Mouse (Mus musculus) neural tube, embryonic 15.5 days (tissue): ENCODE measurements at regions not wholly inside any gene's neighbourhood (a gene's known extent, or its start where the extent isn't known, plus 50 kb on each side); places are given as distances from the start of the nearest gene placed in this dataset.

Experiments used
- ATAC-seq: fragments of 200-750 bp; cut with Nextera tagmentation; 2 replicates; pipeline ENCODE4 v1.8.0; 2017; ENCODE audit warnings: mild to moderate bottlenecking, moderate TSS enrichment, moderate library complexity; ENCODE audit not compliant: low FRiP score
- H3K27ac ChIP-seq: fragments of 300-500 bp; sonication (generic); replicated peaks from 2 replicates; pipeline ENCODE4 v1.5.1; 2015; ENCODE audit warnings: mild to moderate bottlenecking, inconsistent platforms
- H3K27me3 ChIP-seq: fragments of 300-500 bp; sonication (generic); replicated peaks from 2 replicates; pipeline ENCODE4 v1.6.1; 2015; ENCODE audit warnings: inconsistent platforms
- H3K36me3 ChIP-seq: fragments of 300-500 bp; sonication (generic); 2 replicates; pipeline ENCODE4 v1.6.1; 2015; ENCODE audit warnings: inconsistent platforms
- H3K4me1 ChIP-seq: fragments of 300-500 bp; sonication (generic); 2 replicates; pipeline ENCODE4 v1.6.1; 2015; ENCODE audit warnings: inconsistent platforms
- H3K4me2 ChIP-seq: fragments of 300-500 bp; sonication (generic); 2 replicates; pipeline ENCODE4 v1.6.1; 2015; ENCODE audit warnings: inconsistent platforms, mild to moderate bottlenecking, moderate library complexity
- H3K4me3 ChIP-seq: fragments of 300-500 bp; sonication (generic); replicated peaks from 2 replicates; pipeline ENCODE4 v1.5.1; 2015; ENCODE audit warnings: mild to moderate bottlenecking, inconsistent platforms
- H3K9ac ChIP-seq: fragments of 300-500 bp; sonication (generic); replicated peaks from 2 replicates; pipeline ENCODE4 v1.6.1; 2015; ENCODE audit warnings: mild to moderate bottlenecking, inconsistent platforms
- H3K9me3 ChIP-seq: fragments of 300-500 bp; sonication (generic); replicated peaks from 2 replicates; pipeline ENCODE4 v1.6.1; 2016; ENCODE audit warnings: inconsistent platforms
- WGBS: fragments of 180-500 bp; shearing (Covaris S2); methylation state at CpG from one replicate; pipeline ENCODE4 v1.1.7; 2015; ENCODE audit warnings: mixed read lengths; 5-methylcytosine and 5-hydroxymethylcytosine counted together

DNA sequence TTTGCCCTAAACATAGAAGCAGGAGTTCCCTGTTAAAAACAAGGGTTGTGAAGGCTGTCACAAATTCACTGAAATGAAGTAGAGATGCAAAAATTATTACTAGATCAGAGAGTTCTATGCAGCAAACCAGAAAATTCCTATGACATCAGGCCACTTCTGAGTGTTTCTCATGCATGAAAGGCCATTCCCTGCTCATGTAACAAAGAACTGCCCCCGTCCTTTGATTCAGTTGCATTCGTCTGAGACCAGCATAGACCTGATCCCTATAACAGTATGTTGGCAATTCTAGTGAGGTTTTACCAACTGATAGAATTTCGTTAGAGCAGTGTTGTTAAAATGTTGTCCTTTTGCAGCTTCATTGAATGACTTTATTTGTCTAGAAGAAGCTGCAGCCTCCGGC, 207.1 kb downstream of the Csl start:
- no peaks in the 10 kb centered on the region for H3K9me3 ChIP-seq
- H3K27ac ChIP-seq, result no peak overlapping the region
- H3K9ac ChIP-seq, result no peak overlapping the region
- peaks cover 2% of the 10 kb centered on the region; the same call in 1 of the 2 replicates for H3K4me1 ChIP-seq
- no peaks in the 10 kb centered on the region for H3K36me3 ChIP-seq
- no peak overlapping the region for H3K4me2 ChIP-seq
- WGBS, result 86% methylated on average over 4 of the region's 4 CpGs
- no peaks in the 10 kb centered on the region for H3K27me3 ChIP-seq
- ATAC-seq, result no peak
- no peak overlapping the region for H3K4me3 ChIP-seq

- peaks cover 2% of the 10 kb centered on the region; the same call in 1 of the 2 replicates for H3K4me1 ChIP-seq
- no peak for ATAC-seq
- 86% methylated on average over 12 of the region's 12 CpGs for WGBS
Measured at GRCm38 (mm10) chr10:99552836-99553540, 206.5 kb downstream of the Csl start.

DNA sequence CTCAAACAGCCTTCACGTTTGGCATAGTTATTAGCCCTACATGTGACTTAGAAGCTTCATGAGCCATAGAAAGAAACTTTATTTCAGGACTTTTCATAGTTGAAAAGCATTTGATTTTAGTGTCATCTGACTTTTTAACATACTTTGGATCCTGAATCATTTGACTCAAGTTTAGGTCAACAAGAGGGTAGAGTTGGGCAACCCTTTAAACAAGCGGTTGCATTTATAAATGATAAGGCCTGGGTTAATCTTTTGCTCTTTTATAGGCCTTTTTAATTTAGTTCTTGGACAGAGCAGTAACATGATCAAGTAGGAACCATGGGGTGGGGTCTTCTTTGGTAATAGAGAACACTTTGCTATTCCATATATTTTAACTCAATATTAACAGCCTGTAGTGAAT, 204.4 kb downstream of the Csl start:
- peaks cover 2% of the 10 kb centered on the region; the same call in 1 of the 2 replicates for H3K4me1 ChIP-seq
- H3K9me3 ChIP-seq, result no peaks in the 10 kb centered on the region
- H3K27me3 ChIP-seq, result no peaks in the 10 kb centered on the region
- no peak overlapping the region for H3K4me2 ChIP-seq
- no peaks in the 10 kb centered on the region for H3K36me3 ChIP-seq
- H3K27ac ChIP-seq, result no peak overlapping the region
- WGBS, result 92% methylated on average over 2 of the region's 2 CpGs
- H3K4me3 ChIP-seq, result no peak overlapping the region
- ATAC-seq, result no peak
- no peak overlapping the region for H3K9ac ChIP-seq

More at GRCm38 (mm10) chr10:99552836-99553540, 206.5 kb downstream of the Csl start:
- no peak overlapping the region for H3K27ac ChIP-seq
- H3K9ac ChIP-seq, result no peak overlapping the region
- no peak overlapping the region for H3K4me3 ChIP-seq
- no peaks in the 10 kb centered on the region for H3K27me3 ChIP-seq
- no peaks in the 10 kb centered on the region for H3K36me3 ChIP-seq
- no peaks in the 10 kb centered on the region for H3K9me3 ChIP-seq
- no peak overlapping the region for H3K4me2 ChIP-seq

DNA sequence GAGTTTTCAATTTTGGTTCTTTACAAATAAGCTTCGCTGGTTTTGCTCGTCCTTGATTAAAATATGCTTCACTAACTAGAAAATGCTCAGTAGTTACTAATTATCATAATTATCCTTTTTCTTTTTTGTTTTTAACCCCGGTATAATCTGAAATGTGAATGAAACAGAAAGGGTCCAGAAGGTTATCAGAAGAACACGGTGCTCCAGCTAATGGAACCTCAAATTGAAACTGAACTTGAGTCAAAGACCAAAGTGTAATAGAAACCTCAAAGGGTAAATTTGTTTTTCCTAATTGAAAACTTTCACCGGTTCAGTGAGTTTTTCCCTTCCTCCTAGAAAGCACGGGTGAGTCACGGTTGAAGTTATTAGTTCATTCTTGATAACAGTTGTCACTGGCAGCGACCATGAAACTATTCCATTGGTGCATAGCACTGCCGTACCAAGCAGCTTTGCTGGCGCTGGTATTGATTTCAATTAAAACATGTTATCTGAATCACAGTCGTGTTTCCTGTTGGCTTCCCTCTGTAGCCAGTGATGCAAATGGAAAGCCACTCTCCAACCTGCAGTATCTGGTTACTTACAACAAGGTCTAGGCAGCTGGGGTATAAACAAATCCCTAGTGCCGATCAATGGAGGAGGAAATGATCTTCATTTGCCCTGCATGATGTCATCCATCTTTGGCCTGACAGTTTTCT, 203.7 kb downstream of the Csl start:
- Histone ChIP-seq H3K9ac (no peak overlapping the region), H3K36me3 (no peaks in the 10 kb centered on the region), H3K27me3 (no peaks in the 10 kb centered on the region), H3K27ac (no peak overlapping the region), H3K4me1 (peaks cover 2% of the 10 kb centered on the region; the same call in 1 of the 2 replicates), H3K4me3 (no peak overlapping the region), H3K9me3 (no peaks in the 10 kb centered on the region), H3K4me2 (no peak overlapping the region)
- 72% methylated on average over 12 of the region's 12 CpGs for WGBS
- no peak for ATAC-seq

DNA sequence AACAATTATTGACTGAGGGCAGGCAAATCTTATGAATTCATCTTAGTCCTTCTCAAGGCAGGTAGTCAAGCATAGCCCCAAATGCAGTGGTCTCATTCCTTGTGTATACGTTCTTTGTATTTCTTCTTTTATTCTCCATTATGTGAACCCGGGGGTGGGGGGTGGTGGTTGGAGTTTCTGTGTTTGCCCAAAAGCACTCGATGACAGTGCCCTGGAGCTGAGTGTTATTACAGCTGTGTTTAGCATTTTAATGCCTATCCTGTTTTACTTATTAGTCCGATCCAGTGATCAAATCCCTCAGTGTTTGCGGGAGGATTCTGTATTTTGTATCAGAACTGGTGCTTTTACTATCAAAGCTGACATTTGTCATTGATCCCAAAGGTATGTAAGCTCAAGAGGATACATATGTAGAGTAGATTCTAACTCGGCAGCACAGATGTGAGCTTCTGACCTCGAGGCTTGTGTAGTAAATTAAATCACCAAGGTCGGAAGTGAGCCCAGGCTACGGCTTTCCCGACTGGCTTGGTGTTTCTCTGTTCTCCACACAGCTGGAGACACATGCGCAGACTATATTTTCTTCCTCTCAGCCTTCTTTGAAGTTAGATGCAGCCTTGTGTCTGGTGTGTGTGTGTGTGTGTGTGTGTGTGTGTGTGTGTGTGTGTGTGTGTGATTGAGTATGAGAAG, 203.0 kb downstream of the Csl start:
- Histone ChIP-seq H3K9ac (no peak overlapping the region), H3K27ac (no peak overlapping the region), H3K36me3 (no peaks in the 10 kb centered on the region), H3K4me1 (peaks cover 2% of the 10 kb centered on the region; the same call in 1 of the 2 replicates), H3K9me3 (no peaks in the 10 kb centered on the region), H3K27me3 (no peaks in the 10 kb centered on the region), H3K4me3 (no peak overlapping the region), H3K4me2 (no peak overlapping the region)
- no peak for ATAC-seq
- WGBS, result 62% methylated on average over 11 of the region's 11 CpGs

DNA sequence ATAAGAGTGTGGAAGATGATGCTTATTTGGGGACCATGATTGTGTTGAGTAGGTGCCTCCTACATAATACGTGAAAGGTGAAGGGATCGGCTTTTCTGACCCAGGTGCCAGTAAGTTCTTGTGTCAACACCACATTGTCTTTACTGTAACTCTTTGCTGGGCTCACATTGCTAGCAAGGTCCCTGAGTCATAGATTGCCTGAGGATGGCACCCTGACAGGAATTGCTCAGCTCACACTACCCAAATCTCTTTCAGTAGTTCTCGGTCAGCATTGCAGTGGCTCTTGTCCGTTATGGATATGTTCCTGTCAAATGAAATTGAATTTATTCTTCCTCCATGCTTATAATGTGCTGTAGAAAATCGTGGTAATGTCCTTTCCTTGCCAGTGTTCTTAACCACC, 200.8 kb downstream of the Csl start:
- Histone ChIP-seq H3K9ac (no peak overlapping the region), H3K9me3 (no peaks in the 10 kb centered on the region), H3K36me3 (no peaks in the 10 kb centered on the region), H3K27me3 (no peaks in the 10 kb centered on the region), H3K27ac (no peak overlapping the region), H3K4me3 (no peak overlapping the region), H3K4me2 (no peak overlapping the region), H3K4me1 (peaks cover 2% of the 10 kb centered on the region; the same call in 1 of the 2 replicates)
- no peak for ATAC-seq
- 84% methylated on average over 5 of the region's 5 CpGs for WGBS

DNA sequence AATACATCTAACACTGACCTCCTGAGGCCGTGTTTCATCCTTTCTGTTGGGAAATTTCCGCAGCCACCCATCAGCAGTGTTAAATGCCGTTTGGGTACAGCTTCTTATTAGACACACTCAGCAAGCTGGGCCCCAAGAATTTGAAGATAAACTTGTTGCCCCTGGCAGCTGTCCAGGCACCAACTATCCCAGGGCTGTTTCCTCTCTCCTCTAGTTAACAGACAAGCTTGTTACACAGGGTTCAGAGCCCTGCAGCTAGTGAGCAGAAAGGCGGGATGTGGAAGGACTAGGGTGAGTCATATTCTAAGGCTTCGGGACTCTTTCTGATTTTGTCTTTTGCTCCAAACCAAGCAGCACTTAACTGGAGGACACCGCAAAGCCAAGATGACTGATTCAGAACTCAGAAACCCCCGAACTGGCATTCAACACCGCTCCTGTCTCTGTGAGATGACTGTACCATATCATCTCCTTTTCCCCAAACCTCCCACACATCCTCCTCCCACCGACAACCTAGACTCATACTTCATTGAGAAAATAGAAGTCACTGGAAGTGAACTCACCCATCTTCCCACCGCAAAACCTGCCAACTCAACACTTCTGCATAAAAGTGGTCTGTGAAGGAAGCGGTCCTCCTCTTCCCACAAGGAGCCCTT, 198.2 kb downstream of the Csl start:
- no peak overlapping the region for H3K4me3 ChIP-seq
- H3K27me3 ChIP-seq, result no peaks in the 10 kb centered on the region
- H3K36me3 ChIP-seq, result no peaks in the 10 kb centered on the region
- no peaks in the 10 kb centered on the region for H3K4me1 ChIP-seq
- no peaks in the 10 kb centered on the region for H3K9me3 ChIP-seq
- no peak overlapping the region for H3K27ac ChIP-seq
- no peak for ATAC-seq
- no peak overlapping the region for H3K4me2 ChIP-seq
- no peak overlapping the region for H3K9ac ChIP-seq
- 89% methylated on average over 11 of the region's 11 CpGs for WGBS

DNA sequence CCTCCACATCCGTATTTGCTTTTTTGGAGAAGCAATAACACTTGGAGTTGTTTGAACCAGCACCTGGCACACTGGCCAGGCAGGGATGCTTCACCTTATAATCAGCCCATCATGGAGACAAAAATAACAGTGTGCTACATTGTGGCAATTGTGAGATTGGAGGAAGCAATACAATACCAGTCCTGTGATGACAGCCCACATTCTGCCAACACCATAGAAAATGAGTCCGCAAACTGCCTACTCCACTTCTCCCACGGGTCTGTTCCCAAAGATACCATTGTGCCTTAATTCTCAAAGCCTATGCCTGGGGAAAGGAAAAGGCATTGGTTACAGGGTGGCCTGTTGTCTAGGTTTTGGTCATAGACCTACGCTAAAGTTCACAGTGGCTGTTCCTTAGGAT, 194.9 kb downstream of the Csl start:
- 91% methylated on average over 4 of the region's 4 CpGs for WGBS

GRCm38 (mm10) chr10:99568424-99568823, 191.0 kb downstream of the Csl start:
- no peak overlapping the region for H3K4me2 ChIP-seq
- H3K4me1 ChIP-seq, result no peaks in the 10 kb centered on the region
- no peak for ATAC-seq

More for the DNA sequence above, 194.9 kb downstream of the Csl start:
- no peak overlapping the region for H3K9ac ChIP-seq
- ATAC-seq, result no peak
- H3K4me3 ChIP-seq, result no peak overlapping the region
- H3K27me3 ChIP-seq, result no peaks in the 10 kb centered on the region
- no peaks in the 10 kb centered on the region for H3K4me1 ChIP-seq
- no peaks in the 10 kb centered on the region for H3K36me3 ChIP-seq
- H3K27ac ChIP-seq, result no peak overlapping the region
- no peaks in the 10 kb centered on the region for H3K9me3 ChIP-seq
- H3K4me2 ChIP-seq, result no peak overlapping the region

DNA sequence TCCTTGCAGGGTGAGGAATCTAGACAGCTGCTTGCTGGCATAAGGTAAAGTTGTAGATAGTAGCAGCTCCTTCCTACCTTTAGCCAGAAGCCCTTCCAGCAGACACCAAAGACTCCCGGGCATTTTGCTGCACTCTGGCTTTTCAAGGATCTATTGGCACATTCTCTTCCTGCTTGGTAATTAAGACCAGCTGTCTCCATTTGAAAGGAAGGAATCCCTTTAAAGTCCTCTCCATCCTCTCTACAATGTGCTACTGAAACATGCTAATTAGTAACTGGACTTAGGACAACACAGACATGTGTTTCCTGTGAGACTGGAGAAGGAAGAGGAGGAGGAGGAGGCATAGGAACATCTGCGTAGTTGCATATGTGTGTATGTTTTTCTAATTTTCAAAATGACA, 189.3 kb downstream of the Csl start:
- no peaks in the 10 kb centered on the region for H3K4me1 ChIP-seq
- no peaks in the 10 kb centered on the region for H3K9me3 ChIP-seq
- no peak overlapping the region for H3K27ac ChIP-seq
- H3K4me2 ChIP-seq, result no peak overlapping the region
- no peak overlapping the region for H3K4me3 ChIP-seq
- no peaks in the 10 kb centered on the region for H3K27me3 ChIP-seq
- H3K9ac ChIP-seq, result no peak overlapping the region
- H3K36me3 ChIP-seq, result no peaks in the 10 kb centered on the region
- 37% methylated on average over 2 of the region's 2 CpGs for WGBS
- no peak for ATAC-seq

More at GRCm38 (mm10) chr10:99568424-99568823, 191.0 kb downstream of the Csl start:
- Histone ChIP-seq H3K9ac (no peak overlapping the region), H3K27me3 (no peaks in the 10 kb centered on the region), H3K4me3 (no peak overlapping the region), H3K9me3 (no peaks in the 10 kb centered on the region), H3K27ac (no peak overlapping the region), H3K36me3 (no peaks in the 10 kb centered on the region)
- WGBS, result 77% methylated on average over 5 of the region's 5 CpGs

GRCm38 (mm10) chr10:99573997-99574396, 185.5 kb downstream of the Csl start:
- H3K4me2 ChIP-seq, result no peak overlapping the region
- ATAC-seq, result no peak
- no peaks in the 10 kb centered on the region for H3K4me1 ChIP-seq
- WGBS, result 72% methylated on average over 14 of the region's 14 CpGs
- H3K36me3 ChIP-seq, result no peaks in the 10 kb centered on the region
- H3K4me3 ChIP-seq, result no peak overlapping the region
- H3K27ac ChIP-seq, result no peak overlapping the region
- no peak overlapping the region for H3K9ac ChIP-seq
- no peaks in the 10 kb centered on the region for H3K9me3 ChIP-seq
- no peaks in the 10 kb centered on the region for H3K27me3 ChIP-seq
